Comparison of ENCODE assay signal across 20 mouse cellular contexts in genomic region chr2:4119678-4120458, GRCm38 (mm10).
DNase-seq lines count a peak whose midpoint lies in the region; ATAC-seq and TF ChIP-seq lines count a peak whose summit lies in the region.
"Had no signal": no experiment of that assay in that cellular context is flagged by ENCODE, and none has a peak within 500 bp of the region (broad histone marks: within the 10 kb centered on the region; RNA-seq: fewer than 3 reads in every experiment).

No protein-coding gene starts in this region.

- no peaks in the 10 kb centered on the region for H3K27me3 ChIP-seq in midbrain, embryonic 12.5 days
- no peaks in the 10 kb centered on the region for H3K27me3 ChIP-seq in midbrain, postnatal 0 days (ENCODE audit: insufficient read depth, low read length)
- no peaks in the 10 kb centered on the region for H3K27me3 ChIP-seq in forebrain, embryonic 13.5 days
- H3K27me3 ChIP-seq in hindbrain, embryonic 16.5 days (replicated peaks; ENCODE audit: control insufficient read depth, insufficient read depth, low read length): no peaks in the 10 kb centered on the region
- H3K27me3 ChIP-seq in neural tube, embryonic 15.5 days (replicated peaks): no peaks in the 10 kb centered on the region
- H3K27me3 ChIP-seq: megakaryocyte, embryonic 14.5 days had no signal

- ATAC-seq in midbrain, embryonic 12.5 days (ENCODE audit: low FRiP score, low read depth): peak; percentile 76
- ATAC-seq in midbrain, postnatal 0 days (ENCODE audit: low FRiP score): no peak
- ATAC-seq in forebrain, embryonic 13.5 days: peak; percentile 86
- peak; percentile 48; the same call in 1 of the 2 replicates for ATAC-seq in hindbrain, embryonic 16.5 days
- peak; percentile 52; the same call in 1 of the 2 replicates for ATAC-seq in neural tube, embryonic 15.5 days (ENCODE audit: low FRiP score)
- ATAC-seq: lung, postnatal 0 days had no signal

- H3K9ac ChIP-seq in midbrain, embryonic 12.5 days (replicated peaks): no peak overlapping the region
- H3K9ac ChIP-seq in midbrain, postnatal 0 days (replicated peaks; ENCODE audit: low read length, poor library complexity, severe bottlenecking): no peak overlapping the region
- no peak overlapping the region for H3K9ac ChIP-seq in forebrain, embryonic 13.5 days
- H3K9ac ChIP-seq in hindbrain, embryonic 16.5 days (ENCODE audit: low read depth, low read length): peak overlapping the region; percentile 11; the same call in 1 of the 2 replicates
- no peak overlapping the region for H3K9ac ChIP-seq in neural tube, embryonic 15.5 days (replicated peaks)
- H3K9ac ChIP-seq: liver, embryonic 14.5 days had no signal

- H3K27ac ChIP-seq in midbrain, embryonic 12.5 days (replicated peaks): 0 out of 2 replicates have a peak overlapping the region, but pooled peaks have one; percentile 30
- no peak overlapping the region for H3K27ac ChIP-seq in midbrain, postnatal 0 days (ENCODE audit: low read depth, low read length)
- H3K27ac ChIP-seq in forebrain, embryonic 13.5 days: peak overlapping the region; percentile 46
- no peak overlapping the region for H3K27ac ChIP-seq in hindbrain, embryonic 16.5 days (ENCODE audit: low read depth, low read length)
- H3K27ac ChIP-seq in neural tube, embryonic 15.5 days (replicated peaks): peak overlapping the region; percentile 11; the same call in 1 of the 2 replicates
- H3K27ac ChIP-seq: liver, embryonic 14.5 days had no signal

- 69% methylated on average over 9 of the region's 9 CpGs for WGBS in midbrain, embryonic 12.5 days
- WGBS in midbrain, postnatal 0 days: 42% methylated on average over 9 of the region's 9 CpGs
- 40% methylated on average over 9 of the region's 9 CpGs for WGBS in forebrain, embryonic 13.5 days
- 44% methylated on average over 9 of the region's 9 CpGs for WGBS in hindbrain, embryonic 16.5 days
- WGBS in neural tube, embryonic 15.5 days: 25% methylated on average over 9 of the region's 9 CpGs

- no peaks in the 10 kb centered on the region for H3K9me3 ChIP-seq in midbrain, embryonic 12.5 days
- no peaks in the 10 kb centered on the region for H3K9me3 ChIP-seq in midbrain, postnatal 0 days (ENCODE audit: low read length)
- H3K9me3 ChIP-seq in forebrain, embryonic 13.5 days (replicated peaks): no peaks in the 10 kb centered on the region
- no peaks in the 10 kb centered on the region for H3K9me3 ChIP-seq in hindbrain, embryonic 16.5 days (ENCODE audit: control insufficient read depth, low read length)
- H3K9me3 ChIP-seq in neural tube, embryonic 15.5 days (replicated peaks): no peaks in the 10 kb centered on the region
- H3K9me3 ChIP-seq: megakaryocyte, embryonic 14.5 days had no signal

- peaks cover 17% of the 10 kb centered on the region; the same call in 1 of the 2 replicates for H3K4me1 ChIP-seq in midbrain, embryonic 12.5 days
- no peaks in the 10 kb centered on the region for H3K4me1 ChIP-seq in midbrain, postnatal 0 days (ENCODE audit: insufficient read depth, low read length)
- peaks cover 21% of the 10 kb centered on the region for H3K4me1 ChIP-seq in forebrain, embryonic 13.5 days
- H3K4me1 ChIP-seq in hindbrain, embryonic 16.5 days (ENCODE audit: control insufficient read depth, insufficient read depth, low read depth, low read length): peaks cover 3% of the 10 kb centered on the region
- peaks cover 10% of the 10 kb centered on the region for H3K4me1 ChIP-seq in neural tube, embryonic 15.5 days
- H3K4me1 ChIP-seq: megakaryocyte, embryonic 14.5 days had no signal

- H3K4me2 ChIP-seq in midbrain, embryonic 12.5 days (replicated peaks): no peak overlapping the region
- H3K4me2 ChIP-seq in midbrain, postnatal 0 days (ENCODE audit: low read depth, low read length, poor library complexity, severe bottlenecking): no peak overlapping the region
- H3K4me2 ChIP-seq in forebrain, embryonic 13.5 days: no peak overlapping the region
- no peak overlapping the region for H3K4me2 ChIP-seq in hindbrain, embryonic 16.5 days (ENCODE audit: low read length)
- no peak overlapping the region for H3K4me2 ChIP-seq in neural tube, embryonic 15.5 days
- H3K4me2 ChIP-seq: heart, embryonic 11.5 days had no signal

- H3K36me3 ChIP-seq in midbrain, embryonic 12.5 days: no peaks in the 10 kb centered on the region
- no peaks in the 10 kb centered on the region for H3K36me3 ChIP-seq in midbrain, postnatal 0 days (ENCODE audit: insufficient read depth, low read length)
- no peaks in the 10 kb centered on the region for H3K36me3 ChIP-seq in forebrain, embryonic 13.5 days (ENCODE audit: poor library complexity, severe bottlenecking)
- H3K36me3 ChIP-seq in hindbrain, embryonic 16.5 days (ENCODE audit: control insufficient read depth, insufficient read depth, low read length): no peaks in the 10 kb centered on the region
- no peaks in the 10 kb centered on the region for H3K36me3 ChIP-seq in neural tube, embryonic 15.5 days

- H3K4me3 ChIP-seq in midbrain, embryonic 12.5 days: no peak overlapping the region
- H3K4me3 ChIP-seq in midbrain, postnatal 0 days (ENCODE audit: low read depth, low read length): no peak overlapping the region
- no peak overlapping the region for H3K4me3 ChIP-seq in forebrain, embryonic 13.5 days
- no peak overlapping the region for H3K4me3 ChIP-seq in hindbrain, embryonic 16.5 days (ENCODE audit: low read length)
- H3K4me3 ChIP-seq in neural tube, embryonic 15.5 days (replicated peaks): no peak overlapping the region
- H3K4me3 ChIP-seq: megakaryocyte, embryonic 14.5 days had no signal

- no peak for TF ChIP-seq CTCF in midbrain, postnatal 0 days (IDR thresholded peaks at IDR 0.05)

- DNase-seq in midbrain, postnatal 0 days (ENCODE audit: low spot score): no peak
- DNase-seq in kidney, postnatal 36 days: no peak
- DNase-seq in cerebellum, adult 9-11 months: no peak
- DNase-seq in thymus, adult 18-20 months: no peak
- DNase-seq: B cell, adult 2 months; cerebellum, postnatal 36 days; gastrocnemius, postnatal 25 days; heart, postnatal 36 days; kidney, adult 2 months; kidney, postnatal 4 days; left cerebral cortex, postnatal 4 days; right cerebral cortex, postnatal 14 days had no signal

Comparison
In these comparisons a context has a peak if more than half of its experiments do, and no peak if none do; other contexts are left out.
1. H3K27ac ChIP-seq: peak in midbrain, embryonic 12.5 days (single experiment), forebrain, embryonic 13.5 days (single experiment) and neural tube, embryonic 15.5 days (single experiment); none in midbrain, postnatal 0 days (single experiment) and hindbrain, embryonic 16.5 days (single experiment).